Mouse (Mus musculus) urinary bladder, adult 18-20 months (tissue): Measurements from ENCODE around the gene Fbxw4.

Experiments used
- DNase-seq, 2 experiments: peaks; one replicate each; pipeline ENCODE4 v3.0.0; 2022; ENCODE audit warnings: low spot score in 2 of 2, mixed read lengths in 2 of 2

Fbxw4 gene

DNA sequence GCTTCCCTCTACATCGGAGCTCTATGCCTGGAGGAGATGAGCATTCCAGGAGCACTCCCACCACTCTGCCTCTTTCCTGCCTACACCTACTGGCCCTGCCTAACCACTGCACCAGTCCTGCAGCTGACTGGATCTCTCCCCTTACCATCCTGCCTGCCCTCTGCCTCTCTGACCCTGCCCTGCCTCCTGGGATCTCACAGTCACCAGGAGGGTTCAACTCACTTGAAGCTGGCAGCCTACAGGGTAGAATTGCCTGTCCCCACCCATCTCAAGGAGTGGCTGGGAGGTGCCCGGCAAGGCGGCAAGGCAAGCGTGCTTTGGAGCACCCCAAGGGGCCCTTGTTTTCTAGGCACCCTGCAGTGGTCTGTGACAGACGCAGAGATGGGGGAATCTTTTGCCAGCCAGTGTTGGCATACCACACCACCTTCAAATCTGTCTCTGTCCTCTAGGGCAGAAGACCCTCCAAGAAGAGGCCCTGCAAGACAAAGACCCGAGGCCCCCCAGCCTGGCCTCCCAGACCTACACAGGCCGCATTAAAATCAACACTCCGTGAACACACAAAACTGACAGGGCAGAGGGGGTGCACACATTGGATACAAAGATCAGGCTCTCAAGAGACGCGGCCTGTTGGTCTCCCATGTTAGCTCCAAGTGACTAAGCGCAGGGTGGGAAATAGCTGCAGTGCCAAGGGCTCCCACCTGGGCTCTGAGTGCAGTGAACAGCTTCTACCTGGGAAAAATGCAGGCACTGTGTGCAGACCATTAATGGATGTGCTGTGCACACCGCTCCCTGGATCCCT, 44.5 kb downstream of the Fbxw4 start:
- no peak for DNase-seq

DNA sequence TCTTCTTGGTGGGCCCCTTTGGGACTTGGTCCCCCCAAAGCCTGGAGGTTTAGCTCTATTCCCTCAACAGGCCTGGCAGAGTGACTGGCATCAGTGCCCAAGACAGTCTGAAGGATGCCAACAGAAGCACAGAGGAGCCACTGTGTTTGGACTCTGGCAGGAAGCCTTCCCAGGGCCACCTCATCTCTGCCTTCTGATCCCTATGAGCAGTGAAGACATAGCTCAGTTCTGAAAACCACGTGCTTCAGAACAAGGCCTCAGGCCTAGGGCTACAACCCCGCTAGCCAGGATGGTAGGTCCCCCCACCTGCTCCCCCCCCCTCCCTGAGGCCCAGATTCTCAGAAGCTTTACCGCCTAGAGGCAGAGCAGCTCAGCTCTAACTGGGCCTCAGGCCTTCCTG, 45.2 kb downstream of the Fbxw4 start:
- DNase-seq: no peak

DNA sequence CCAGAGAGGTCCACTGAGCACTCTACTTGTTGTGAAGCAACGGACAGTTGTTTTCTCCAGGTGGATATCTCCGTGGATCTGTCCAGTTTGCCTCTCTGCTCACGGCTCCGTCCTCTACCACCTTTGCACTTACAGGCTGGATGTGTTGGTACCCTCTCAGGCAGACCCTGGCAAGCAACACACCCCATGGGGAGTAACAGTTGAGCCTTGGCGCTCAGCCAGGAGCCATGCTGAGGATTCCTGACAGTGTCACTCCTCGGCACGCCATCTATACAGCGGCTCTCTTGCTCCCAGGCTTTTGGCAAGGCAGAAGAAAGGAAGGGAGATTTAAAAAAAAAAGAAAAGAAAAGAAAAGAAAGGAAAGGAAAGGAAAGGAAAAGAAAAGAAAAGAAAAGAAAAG, 45.7 kb downstream of the Fbxw4 start:
- DNase-seq: no peak

DNA sequence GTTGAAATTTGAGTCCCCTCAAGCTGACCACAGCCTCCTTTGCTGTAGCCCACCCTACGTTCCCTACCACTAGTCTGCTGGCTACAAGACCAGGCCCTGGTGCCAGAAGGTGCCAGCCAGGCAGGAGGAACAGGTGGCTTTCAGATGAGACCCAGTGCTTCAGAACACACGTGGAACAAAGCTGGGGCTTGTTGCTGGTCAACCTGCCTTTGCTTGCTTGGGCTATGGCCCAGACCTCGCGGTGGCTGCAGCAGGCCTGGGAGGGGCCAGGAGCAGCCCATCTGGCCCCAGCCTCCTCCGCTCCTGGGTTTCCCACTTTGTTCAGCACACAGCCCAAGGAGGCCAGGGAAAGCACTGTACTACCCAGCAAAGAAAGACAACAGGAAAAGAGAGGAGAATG, 49.3 kb downstream of the Fbxw4 start:
- no peak for DNase-seq

DNA sequence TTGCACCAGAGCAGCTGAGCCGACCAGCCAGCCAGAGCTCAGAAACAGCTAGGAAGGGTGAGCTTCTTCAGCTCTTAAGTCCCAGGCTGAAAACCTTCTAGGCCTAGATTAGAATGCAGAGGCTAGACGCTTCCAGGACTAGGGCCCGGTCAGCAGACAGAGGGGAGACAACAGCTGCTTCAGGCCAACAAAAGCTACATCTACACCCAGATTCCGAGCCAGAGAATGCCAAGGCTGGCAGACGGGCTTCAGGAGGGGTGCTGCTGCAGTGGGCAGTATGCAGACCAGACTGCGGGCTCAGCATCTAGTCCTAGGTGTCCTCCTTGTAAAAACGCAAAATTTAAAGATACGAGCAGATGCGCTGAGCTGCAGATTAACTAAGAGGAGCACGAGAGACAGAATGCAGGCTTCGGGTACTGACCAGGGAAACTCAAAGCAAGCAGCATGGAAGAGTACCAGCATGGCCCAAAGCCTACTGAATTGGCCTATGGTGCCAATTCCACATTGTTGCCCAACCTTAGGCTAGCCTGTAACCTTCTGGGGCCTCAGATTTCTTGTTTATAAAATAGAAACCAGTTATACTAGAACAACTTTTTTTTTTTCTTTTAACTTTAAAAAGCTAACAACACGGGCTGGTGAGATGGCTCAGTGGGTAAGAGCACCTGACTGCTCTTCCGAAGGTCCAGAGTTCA, 51.3 kb downstream of the Fbxw4 start:
- DNase-seq: no peak

DNA sequence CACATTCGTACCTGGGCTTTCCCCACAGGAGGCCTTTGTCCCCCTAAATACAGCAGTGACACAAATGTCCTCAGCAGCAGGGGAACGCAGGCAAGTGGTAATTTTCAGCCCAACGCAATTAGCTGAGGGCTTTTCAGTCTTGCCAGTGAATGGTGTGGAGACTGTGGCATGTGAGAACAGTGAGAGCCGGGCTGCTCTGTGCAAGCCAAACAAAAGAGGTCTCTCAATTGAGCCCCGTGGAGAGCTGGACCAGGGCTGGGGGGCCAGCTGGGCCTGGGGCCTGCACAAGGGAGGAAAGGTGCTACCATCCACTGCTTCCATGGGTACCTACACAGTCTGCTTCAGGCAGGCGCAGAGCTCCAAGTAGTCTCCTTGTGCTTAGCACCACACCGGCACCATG, 52.6 kb downstream of the Fbxw4 start:
- no peak for DNase-seq

DNA sequence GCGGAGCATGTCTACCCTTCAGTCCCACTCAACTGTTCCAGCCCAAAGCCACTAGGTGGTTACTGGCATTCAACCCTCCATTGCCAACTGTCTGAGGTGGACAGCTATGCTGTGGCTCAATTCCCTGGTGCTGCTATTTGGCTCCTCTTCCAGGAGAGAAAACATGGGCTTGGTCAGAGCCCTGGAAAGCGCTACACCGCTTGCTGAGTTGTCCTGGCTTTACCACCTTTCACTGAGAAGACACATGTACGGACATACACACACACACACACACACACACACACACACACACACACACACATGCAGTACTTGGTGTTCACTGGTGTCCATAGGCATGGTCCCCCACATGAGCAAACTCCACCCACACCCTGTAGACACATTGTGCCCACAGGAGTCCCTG, 53.4 kb downstream of the Fbxw4 start:
- no peak for DNase-seq

DNA sequence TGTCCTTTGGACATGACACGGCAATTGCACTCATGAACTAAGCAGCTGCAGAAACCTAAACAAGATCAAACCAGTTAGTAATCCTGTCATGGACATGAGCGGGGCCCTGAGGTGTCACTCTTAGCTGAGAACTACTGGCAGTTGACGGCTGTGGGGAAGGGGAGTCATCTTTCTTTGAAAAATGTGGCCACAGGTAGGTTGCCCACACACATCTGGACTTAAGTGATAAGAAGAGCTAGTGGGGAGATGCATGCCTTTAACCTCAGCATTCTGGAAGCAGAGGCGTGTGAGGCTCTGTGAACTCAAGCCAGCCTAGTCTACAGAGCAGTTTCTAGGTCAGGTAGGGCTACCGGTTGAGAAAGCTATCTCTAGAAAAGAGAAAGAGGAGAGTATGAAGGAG, 57.5 kb downstream of the Fbxw4 start:
- no peak for DNase-seq

DNA sequence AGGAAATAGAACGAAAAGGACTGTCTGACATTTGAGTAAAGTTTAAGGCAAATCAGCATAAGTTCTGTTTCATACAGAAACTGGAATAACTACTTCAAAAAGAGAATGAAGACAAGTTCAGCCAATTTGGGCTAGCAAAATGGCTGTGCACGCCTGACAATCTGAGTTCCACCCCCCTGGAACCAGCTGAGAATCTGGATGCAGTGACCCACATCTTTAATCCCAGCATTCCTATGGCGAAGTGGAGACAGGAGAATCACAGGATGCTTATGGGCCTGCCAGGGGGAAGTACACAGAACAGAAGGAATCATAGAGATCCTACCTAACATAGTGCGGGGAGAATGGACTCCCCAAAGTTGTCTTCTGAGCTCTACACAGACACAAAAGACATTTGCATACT, 63.0 kb downstream of the Fbxw4 start:
- DNase-seq: no peak

DNA sequence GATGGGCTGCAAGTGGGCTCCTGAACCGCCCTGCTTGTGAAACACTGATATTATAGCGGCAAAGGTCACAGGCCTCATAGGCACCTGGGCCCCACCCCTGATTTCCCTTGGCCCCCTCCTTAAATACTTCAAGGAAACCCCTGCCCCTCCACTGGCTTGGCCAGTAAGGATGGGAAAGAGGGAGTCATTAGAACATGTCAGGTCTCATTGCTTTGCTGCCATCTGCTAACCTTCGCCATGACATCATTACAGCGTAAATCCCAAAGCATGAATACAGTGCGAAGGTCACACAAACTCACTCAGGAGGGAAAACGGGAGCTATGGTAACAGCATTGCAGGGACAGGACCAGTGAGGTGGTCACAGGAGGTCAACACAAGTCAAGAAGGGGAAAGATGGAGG, 63.7 kb downstream of the Fbxw4 start:
- no peak for DNase-seq

DNA sequence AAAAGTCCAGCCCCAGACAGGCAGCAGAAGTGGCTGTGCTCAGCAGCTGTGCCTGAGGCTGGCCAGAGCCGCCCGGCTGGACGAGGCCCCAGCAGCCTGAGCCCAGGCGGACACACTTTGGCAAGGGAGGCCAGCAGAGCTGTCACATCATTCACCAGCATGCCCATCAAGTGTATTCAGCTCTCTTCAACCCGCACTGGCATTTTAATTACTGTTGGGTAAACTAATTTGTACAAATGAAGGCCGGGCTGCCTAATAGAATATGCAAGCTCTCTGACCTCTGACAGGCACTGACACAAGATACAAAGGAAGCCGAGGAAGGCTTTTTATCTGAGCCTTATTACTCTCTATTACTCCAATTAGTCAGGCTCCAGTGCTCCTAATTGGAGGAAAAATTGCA, 64.1 kb downstream of the Fbxw4 start:
- DNase-seq: no peak

DNA sequence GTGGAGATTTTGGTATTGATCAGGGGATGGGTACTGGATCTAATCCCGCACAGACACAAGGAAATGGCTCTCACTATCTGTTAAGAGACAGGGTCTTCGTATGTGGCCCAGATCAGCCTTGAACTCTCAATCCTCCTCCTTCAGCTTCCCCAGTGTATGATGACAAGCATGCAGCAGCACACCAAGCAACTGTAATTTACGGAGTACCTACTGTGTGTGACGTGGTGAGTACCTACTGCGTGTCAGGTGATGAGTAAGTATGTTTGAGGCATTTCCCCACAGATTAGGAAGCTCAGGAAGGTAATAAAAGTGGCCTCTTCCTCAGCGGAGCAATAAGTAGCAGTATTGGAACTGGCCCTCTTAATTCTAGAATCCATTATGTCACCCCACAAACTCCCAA, 64.6 kb downstream of the Fbxw4 start:
- DNase-seq: no peak

DNA sequence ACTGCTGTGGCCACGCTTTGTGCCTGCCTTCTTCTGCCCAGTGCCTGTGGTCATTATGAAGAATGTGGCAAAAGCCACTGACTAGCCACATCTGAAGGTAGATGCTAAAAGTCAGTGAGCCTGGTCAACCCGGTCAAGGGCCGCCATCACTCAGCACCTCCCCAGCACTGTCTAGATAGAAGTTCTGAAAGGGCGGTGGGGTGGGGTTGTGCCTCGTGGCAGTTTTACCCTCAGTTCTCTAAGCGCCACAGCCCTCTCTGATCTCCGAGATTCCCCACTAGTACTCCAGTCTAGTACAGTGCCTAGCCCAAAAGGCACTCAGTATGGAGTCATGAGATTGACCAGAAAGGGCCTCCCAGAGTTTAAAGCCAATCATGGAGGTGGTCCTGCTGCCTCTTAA, 66.0 kb downstream of the Fbxw4 start:
- DNase-seq: no peak

DNA sequence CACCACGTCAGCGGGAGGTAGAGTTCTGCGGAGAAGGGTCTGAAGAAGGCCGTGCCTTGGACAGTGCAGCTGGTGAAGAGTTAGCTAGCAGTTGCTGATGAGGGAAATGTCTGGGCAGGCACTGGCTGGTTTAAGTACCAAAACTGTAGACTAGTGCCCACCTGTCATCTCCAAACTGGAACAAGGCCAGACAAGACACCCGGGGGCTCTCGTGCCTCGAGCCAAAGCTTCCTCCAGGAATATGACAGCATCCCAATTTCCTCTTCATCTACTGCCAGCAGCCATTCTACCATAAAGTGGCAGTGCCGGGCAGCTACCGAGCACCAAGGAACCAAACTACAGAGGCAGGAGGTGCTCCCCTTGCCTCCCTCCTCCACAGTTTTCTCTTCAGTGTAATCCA, 67.2 kb downstream of the Fbxw4 start:
- no peak for DNase-seq

DNA sequence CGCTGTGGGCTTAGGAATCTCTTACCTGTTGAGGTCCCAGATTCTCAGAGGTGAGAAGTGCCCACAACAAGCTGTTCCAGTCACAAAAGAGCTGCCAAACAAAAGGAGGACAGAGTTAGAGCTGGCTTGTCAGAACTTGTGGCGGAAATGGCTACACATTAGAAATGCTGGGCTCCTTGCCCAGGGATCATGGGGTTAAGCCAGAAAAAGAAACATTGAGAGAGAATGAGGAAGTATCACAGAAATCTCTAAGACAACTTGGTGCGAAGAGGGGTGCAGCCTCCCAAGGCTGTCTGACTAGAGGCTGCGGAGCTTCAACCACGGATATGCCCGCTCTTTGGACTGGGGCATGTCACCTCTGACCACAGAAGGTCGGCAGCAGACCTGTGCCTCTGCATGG, 68.4 kb downstream of the Fbxw4 start:
- DNase-seq: peak; percentile 52 to 72

DNA sequence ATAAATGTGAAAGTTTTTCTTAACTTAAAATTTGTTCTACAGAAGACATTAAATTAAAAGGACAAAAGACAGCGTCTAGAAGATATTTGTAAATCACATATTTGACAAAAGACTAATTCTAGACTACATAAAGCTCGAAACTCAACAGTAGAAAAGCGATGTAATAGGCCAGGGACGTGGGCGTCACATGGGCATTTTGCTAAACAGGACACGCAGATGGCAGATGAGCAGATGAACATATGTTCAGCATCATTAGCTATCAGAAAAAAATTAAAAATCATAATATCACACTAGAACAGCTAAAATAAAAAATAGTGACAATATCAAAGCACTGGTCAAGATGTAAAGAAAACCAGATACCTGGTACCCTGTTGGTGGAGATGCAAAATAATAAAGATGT, 70.4 kb downstream of the Fbxw4 start:
- no peak for DNase-seq

DNA sequence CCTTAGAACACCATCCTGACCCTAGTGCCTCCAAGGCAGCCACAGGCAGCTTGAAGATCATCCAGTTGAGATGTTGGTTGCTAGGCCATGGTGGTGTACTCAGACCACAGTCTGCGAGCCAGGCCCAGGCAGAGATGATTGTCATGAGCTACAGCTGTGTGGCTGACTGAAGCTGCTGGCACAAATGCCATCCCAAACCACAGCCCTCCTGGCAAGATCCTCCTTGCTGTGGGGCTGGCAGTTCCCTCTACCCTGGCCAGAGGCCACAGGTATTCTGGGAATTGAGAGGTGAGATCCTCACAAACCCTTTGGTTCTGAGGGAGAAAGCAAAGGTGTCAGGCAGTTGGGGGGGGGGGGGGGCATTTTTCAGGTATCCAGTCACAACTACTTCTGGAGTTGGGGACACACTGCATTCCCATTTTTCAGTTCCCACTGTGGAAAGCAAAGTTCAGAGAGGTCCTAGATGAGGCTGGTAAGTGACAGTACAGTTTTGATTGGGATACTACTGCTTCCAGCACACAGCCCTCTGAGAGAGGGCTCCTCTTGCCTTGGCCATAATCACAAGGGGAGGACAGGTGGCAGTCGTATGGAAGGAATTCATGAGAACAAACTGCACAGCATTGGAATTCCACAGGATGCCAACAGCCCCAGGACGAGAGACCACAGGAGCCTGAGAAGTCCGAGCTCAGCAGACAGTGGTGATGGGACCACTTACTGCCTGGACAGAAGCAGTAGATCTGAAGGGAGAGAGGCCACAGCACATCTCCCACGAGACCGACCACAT, 72.4 kb downstream of the Fbxw4 start:
- DNase-seq: no peak

DNA sequence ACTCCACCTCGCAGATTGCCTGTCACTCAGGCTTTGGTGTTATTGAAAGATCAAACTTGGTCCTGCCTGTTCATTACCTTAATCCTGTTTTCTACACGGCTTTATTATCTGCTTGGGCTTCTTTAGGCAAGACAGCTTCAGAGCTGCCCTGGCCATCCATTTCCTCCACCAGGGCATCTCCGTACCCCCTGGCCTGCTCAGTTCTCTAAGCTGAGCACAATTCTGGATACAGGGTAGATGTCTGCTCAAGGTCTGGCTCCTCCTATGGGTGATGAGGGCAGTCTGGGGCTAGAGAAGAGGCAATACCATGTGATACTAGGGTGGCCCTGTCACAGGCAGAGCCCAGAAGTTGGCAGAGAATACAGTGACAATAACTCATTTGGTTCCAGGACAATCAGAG, 73.3 kb downstream of the Fbxw4 start:
- DNase-seq: no peak

DNA sequence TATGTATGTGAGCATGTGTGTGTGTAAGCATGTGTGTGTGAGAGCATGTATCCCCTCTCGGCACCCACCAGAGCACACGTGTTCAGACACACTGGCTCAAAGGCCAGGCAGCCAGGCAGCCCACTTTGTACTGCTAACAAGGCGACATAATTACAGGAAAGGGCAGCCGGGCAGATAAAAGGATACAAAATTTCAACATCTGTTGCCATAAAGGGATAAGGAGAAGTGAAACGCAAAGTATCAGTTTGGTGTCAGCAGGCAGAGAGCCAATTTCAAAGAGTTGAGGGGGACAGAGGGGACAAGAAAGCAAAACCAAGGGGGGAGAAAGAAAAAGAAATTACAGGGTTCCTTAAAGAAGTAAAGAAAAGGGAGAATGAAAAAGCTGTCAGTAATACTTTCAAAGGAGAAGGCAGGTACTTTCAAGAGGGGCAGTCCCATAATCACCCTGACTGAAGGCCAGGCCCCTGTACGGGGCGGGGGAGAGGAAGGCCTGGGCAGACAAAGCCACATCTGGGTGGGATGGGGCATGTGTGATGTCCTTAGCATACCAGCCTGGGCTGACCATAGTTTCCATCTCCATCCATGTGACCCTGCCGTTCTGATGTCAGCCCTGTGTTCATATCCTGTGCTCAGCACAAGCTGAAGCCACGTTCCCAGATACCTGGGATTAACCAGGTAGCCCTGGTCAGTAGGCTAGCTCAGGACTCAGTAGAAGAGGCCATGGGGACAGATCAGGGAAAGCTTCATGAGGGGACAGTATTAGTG, 75.1 kb downstream of the Fbxw4 start:
- DNase-seq: no peak

DNA sequence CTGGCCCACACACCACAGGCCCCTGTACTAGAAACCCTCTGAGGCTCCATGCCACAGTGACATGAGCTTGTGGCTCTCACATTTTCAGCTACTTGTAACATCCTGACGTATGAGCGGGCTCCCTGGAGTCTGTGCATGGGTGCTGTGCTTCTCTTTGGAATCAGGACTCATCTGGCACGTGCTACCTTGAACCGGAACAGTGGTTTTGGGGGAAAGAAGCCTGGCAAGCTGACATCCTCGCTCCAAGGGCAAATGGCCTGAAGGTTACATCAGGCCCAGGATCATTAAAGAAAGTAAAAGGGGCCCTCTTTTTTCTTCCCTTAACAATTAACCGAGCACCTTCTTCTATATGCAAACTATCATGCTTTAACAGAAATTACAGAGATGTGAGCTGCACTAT, 77.0 kb downstream of the Fbxw4 start:
- no peak for DNase-seq

DNA sequence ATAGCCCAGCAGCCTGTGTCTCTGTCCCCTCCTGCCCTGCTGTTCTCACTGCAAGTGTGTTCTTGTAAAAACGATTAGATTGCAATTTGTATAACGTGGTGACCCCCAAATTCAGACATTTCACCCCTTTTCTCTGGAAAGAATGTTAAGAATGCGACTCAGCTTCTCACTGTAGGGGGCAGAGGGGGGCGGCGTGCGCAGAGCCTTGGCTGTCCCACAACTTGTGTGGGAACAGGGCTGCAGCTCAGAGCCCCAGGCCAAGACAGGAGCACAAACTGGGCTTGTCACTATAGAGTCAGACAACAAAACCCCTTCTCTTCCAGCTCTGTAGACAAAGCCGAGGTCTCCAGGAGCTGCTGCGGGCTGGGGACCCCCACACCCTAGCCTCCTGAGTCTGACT, 78.0 kb downstream of the Fbxw4 start:
- DNase-seq: no peak

DNA sequence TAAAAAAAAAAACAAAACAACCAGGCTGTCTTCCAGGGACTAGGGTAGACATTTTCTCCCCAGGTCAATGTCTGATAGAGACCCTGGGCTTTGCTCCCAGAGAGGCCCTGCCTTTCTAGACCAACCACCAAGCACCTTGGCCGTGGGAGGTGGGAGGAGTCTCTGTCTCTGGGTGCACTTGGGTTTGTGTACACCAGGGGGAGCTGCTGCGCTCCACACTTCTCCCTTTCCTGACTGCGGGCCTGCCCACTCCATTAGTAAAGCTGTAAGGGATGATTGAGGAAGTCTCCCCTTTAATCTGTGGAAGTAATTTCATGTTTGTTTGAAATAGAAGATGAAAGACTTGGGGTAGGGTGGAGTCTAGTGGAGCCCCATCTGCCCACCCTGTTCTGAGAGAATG, 78.9 kb downstream of the Fbxw4 start:
- peak; percentile 26 to 30 for DNase-seq
